Mouse (Mus musculus) adrenal gland, adult (tissue): ENCODE measurements around the gene Abcc9.

Experiments used
- DNase-seq, 2 experiments: peaks; one replicate each; pipeline ENCODE4 v3.0.0; 2022 to 2023; ENCODE audit warnings: low spot score in 1 of 2; ENCODE audit not compliant: inconsistent age in 2 of 2

Abcc9 gene

DNA sequence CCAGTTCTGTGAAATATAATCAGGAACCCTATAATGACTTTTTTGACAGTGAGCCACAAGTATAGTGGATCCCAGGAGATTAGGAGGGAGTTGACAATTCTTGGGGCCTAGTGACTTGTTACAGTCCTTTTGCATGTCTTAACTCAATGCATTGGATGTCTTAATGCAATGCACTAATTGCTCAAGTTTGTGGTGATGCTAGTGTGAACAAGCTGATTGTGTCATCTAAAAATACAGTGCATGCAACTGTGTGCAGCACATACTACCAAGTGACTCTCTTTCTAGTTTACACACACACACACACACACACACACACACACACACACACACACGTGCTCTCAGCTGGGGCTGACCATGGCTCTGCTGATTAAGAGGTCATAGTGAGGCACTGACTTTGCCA lies 146.1 kb downstream of the Abcc9 start:
- no peak for DNase-seq

DNA sequence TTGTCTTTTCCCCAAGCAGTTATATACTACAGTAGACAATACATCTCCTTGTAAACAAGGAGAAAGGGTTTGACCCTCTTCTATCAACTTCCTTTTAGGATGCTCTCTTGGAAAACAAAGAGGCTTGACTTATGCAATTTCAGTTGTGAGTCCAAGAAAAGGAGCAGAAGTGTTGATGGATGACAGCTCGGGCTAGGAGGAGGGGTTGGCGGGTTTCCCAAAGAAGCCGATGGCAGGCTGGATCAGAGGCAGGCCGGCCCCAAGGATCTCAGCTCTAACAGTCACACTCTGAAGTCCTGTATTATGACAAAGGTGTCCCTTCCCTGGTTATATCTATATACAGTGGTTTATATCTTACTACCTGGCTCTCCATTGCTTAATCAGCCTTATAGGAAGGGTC lies 150.6 kb downstream of the Abcc9 start:
- DNase-seq, result peak in 1 of 2 experiments; percentile 55

DNA sequence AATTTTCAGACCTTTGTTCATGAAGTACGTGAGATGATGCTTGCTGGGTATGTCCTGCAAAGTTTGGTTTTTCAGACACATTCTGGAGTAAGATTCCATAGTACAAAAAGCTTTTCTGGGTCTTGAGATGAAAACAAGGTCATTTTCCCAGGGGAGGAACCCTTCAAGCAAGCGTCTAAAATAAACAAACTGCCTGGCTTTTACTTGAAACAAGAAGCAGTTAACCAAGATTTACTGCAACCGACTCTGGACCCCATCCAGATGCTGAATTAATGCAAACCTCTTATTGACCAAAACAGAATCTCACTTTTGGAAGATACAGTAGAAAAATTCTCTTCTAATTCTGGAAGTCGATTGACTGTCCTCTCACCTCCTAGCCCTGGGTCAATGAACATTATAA lies 151.2 kb downstream of the Abcc9 start:
- no peak for DNase-seq

DNA sequence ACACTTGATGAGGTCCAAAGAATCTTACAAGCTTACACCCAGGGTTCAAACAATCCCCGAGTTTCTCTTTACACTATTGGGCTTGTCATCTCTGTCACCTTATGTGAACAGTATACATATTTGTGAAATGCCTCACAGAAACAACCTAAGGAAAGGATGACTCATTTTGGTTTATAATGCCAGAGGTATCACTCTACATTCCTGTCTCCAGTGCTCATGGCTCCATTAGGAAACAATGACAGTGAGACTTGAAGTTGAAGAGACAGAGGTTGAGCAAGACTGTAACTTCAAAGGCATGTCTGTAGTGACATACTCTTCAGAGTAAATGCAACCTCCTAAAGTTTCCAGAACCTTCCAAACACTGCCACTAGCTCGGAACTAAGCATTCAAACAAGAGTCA lies 153.7 kb downstream of the Abcc9 start:
- no peak for DNase-seq

DNA sequence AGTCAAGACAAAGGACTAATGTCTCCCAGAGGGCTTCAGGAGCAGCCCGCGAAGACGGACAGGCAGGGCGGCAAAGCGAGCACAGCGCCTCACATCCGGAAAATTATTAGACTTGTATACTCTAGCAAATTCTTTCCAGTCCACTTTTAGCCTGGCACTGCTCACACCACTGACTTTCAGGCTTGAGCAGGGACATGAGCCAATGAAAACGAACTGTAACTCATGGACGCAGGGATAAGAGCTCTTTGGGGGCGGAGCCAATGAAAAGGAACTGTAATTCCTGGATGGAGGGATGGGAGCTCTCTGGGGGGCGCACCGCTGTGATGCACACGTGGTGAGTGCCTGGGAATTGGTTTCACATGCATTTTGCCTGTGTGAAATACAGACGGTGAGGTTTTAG lies 157.0 kb downstream of the Abcc9 start:
- DNase-seq, result peak in 1 of 2 experiments; percentile 27

DNA sequence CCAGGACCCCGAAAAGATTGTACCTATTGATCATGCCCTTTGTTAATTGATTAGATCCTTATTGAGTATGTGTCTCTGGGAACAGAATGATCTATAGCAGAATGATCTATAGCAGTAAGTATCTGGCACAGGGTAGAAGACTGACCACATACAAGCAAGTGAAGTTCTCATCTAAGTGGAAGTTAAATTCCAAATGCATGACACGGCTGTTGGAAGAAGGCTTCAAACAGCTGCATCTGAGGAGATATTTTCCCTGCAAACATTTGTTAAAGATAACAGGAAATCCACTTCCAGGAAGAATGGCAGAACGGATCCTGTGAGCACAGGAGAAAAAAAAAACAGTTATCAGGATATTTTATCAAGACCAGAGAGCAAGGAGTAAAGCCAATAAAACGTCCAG lies 158.5 kb downstream of the Abcc9 start:
- DNase-seq, result no peak

DNA sequence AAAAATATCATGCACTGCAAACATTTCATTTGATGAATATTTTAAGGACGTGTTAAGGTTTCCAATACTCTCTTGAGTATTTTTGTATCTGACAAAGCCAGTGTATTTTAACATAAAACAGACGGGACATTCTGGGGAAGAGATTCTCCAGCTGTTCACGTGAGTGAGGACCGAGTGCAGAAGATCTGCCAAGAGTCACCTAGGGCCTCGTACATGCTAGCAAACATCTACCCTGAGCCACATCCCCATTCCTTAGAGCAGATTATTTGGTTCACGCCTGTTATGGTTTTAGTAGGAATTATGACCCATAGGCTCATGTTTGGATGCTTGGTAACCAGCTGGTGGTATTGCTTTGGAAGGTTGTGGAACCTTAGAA lies 159.3 kb downstream of the Abcc9 start:
- no peak for DNase-seq

DNA sequence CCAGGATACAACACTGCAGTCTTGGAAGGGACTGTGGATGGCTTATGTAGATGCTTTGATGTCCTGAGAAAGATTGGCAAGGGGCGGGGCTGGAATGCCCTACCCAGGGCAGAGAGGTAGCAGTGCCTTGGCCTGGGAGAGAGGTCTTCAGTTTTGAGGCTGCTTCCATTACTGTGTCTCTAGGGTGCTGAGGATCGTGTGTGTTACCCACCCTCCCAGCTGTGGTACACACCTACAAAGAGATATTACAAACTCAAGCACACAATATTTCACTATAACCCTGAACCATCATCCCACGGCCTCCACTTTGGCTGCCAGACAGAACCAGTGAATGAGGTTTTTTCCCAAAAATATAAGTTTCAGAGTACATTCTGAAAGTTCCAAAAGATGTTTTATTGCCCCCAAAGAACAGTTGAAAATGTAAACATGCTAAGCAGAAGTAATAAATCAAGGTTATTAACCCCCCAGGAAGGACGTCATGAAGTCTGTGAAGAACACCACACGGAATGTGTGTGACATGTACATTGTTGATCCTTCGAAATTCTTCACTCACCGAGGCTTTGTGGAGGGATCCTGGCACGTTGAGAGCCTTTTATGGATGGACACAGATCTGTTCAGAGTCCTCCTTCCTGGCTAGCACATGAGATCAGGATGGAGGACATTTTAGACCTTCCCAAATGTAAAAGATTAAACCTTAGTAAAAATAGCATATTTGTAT lies 159.9 kb downstream of the Abcc9 start:
- DNase-seq, result no peak

DNA sequence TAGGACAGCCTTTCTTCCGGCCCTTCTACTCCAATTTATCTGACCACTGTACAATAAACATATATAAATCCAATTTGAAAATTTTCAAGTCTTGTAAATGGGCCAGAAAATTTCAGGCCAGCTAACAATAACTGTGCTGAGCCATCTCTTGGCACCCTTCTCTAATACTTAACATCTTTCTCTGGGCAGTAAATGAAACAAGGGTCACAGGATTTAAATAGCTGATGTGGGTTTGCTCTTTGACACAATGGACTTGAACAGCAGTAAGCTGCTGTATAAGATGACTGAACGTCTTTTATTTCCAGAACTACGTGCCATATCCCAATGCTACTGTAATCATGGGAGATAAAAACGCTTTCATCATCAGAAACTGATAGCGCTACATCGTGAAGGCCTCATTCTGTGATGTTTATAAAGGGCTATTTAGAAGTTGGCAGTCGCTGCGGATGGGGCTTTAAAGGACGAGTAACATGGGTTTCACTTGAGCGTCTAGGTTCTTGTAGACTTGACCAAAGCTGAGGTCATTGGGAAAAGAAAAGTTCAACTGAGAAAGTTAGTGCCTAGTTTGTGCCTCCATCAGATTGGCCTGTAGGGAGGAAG lies 161.5 kb downstream of the Abcc9 start:
- DNase-seq, result no peak

DNA sequence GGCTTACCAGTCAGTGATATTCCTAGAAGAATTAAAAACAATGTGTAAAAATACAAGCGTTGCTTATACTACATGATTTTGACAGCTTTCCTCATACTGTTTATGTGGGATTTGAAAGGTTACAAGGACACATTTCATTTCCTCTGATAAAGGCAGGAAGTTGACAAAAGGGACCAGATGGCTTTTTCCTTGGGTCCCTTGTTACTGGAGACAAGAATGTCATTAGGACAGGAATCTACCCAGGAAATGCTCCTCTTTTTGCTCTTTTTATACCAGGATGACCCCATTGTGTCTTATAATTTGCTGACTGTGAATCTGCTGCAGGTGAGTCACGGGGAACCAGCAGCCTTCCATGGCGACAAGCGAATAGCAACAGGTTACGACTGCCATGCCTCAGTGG lies 162.0 kb downstream of the Abcc9 start:
- peak in 1 of 2 experiments; percentile 33 for DNase-seq

DNA sequence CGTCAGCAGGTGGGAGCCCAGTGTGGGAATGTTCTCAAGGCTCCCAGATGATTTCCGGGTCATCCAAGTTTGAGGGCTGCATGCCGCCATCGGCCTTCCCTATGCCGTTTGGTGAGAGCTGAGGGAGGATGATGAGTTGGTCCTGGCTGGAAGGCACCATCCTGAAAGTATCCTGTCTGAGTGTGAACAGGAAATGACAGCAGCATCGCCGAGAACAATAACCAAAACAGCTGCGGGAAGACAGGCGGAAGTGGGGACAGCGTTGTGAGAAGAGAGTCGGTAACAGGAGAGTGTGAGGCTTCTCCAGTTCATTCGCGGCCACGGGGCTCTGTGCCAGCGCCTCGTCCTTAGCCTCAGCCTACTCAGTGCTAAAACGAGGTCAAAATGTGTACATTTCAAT lies 163.6 kb downstream of the Abcc9 start:
- peak; percentile 53 to 65 for DNase-seq
